Mouse (Mus musculus) C2C12 (cell line): ENCODE data around the gene Arl4c. TPM values are rescaled to one million over a fixed set of nuclear protein-coding genes. Genes with fewer than 3 reads are reported as not detected.

Source experiments
- H3K27me3 ChIP-seq: one replicate; pipeline ENCODE4 v1.6.1; 2011; ENCODE audit not compliant: control insufficient read depth, insufficient read depth, insufficient read length
- H3K36me3 ChIP-seq: one replicate; pipeline ENCODE4 v1.6.1; 2011; ENCODE audit not compliant: control insufficient read depth, insufficient read depth
- H3K4me3 ChIP-seq: one replicate; pipeline ENCODE4 v1.5.1; 2011; ENCODE audit warnings: mild to moderate bottlenecking, control low read depth; ENCODE audit not compliant: poor library complexity, insufficient read depth, severe bottlenecking
- H3K79me2 ChIP-seq: one replicate; pipeline ENCODE4 v1.6.1; 2011; ENCODE audit not compliant: control insufficient read depth, insufficient read depth
- H3K79me3 ChIP-seq: one replicate; pipeline ENCODE4 v1.6.1; 2011; ENCODE audit warnings: low read depth, control low read depth
- H3ac ChIP-seq: one replicate; pipeline ENCODE3; 2011; ENCODE audit warnings: low read depth; ENCODE audit not compliant: control insufficient read depth, insufficient read length
- CEBPB ChIP-seq: IDR thresholded peaks from one replicate; pipeline ENCODE4 v1.6.1; 2011; ENCODE audit warnings: low read depth, mild to moderate bottlenecking, control low read depth, moderate library complexity
- CTCF ChIP-seq: IDR thresholded peaks from one replicate; pipeline ENCODE4 v1.5.1; 2011; ENCODE audit not compliant: control insufficient read depth, insufficient read depth, insufficient read length
- FOSL1 ChIP-seq: IDR thresholded peaks from one replicate; pipeline ENCODE4 v1.8.0; 2011; ENCODE audit warnings: mild to moderate bottlenecking, low read length; ENCODE audit not compliant: poor library complexity, insufficient read depth, severe bottlenecking
- MAX ChIP-seq: IDR thresholded peaks from one replicate; pipeline ENCODE4 v1.6.1; 2011; ENCODE audit warnings: mild to moderate bottlenecking, control low read depth
- MYOD1 ChIP-seq: IDR thresholded peaks from one replicate; pipeline ENCODE4 v1.6.1; 2011; ENCODE audit warnings: low read depth; ENCODE audit not compliant: control insufficient read depth, insufficient read length
- MYOG ChIP-seq: IDR thresholded peaks from one replicate; pipeline ENCODE4 v1.6.1; 2011; ENCODE audit not compliant: control insufficient read depth, insufficient read length; ENCODE audit errors: extremely low read depth
- USF1 ChIP-seq: IDR thresholded peaks from one replicate; pipeline ENCODE4 v1.6.1; 2011; ENCODE audit warnings: low read depth, mild to moderate bottlenecking, control low read depth, moderate library complexity
- polyA plus RNA-seq: library from polyadenylated mRNA; unstranded; fragments of >200 nt; fragmentation: generic; extraction: Trizol; gene quantifications from one replicate; pipeline ENCODE4 v1.2.1, GENCODE M21; 2012; ENCODE audit warnings: missing spikeins

Gene Arl4c
- polyA plus RNA-seq, 1 experiment: 81.3 TPM

DNA sequence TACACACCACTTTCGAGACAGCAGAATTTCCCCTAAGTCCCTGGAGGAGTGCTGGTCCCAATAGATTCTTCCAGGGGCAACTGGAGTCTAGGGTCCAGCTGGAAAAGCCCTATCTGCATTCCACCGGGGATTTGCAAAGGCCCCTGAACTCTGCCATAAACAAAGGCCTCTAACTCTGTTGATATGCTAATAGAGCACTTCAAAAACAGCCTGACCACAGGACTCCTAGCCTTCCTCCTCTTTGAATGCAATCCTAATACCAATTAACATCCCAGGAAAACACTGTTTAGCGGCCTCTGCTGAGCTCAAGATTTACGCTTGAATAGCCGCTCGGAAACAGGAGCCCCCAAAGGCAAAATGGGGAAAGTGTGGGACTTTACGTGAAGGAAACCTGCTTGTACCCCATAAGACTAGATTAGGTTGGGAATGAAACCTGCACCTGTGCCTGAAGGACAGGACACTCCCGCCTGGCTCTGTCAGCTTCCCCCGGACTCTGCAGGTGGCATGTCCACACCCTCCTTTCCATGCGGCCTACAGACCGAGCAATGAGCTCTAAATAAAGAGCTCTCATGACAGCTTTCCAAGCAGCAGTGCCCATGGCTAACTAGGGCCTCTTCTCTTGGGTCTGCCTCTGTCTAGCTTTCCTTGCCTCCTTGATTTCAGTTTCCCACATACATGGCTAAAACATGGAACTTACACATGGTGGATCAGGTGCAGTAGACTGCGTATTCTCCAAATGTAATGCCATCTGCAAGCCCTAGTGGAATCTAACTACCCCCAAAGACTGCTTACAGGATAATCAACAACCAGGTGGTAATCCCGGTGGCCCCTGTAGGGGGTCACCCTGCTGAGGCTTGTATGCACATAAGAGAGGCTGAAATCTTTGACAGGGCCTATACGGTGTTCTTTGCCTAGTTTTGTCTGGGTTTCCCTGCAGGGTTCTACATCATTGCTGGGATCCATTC is 32.9 kb downstream of the Arl4c start:
- H3K79me3 ChIP-seq: no peaks in the 10 kb centered on the region
- no peaks in the 10 kb centered on the region for H3K36me3 ChIP-seq
- TF ChIP-seq MAX (no peak), CEBPB (no peak), MYOG (no peak), FOSL1 (no peak), MYOD1 (no peak), CTCF (no peak), USF1 (no peak)
- no peak overlapping the region for H3ac ChIP-seq
- H3K79me2 ChIP-seq: no peaks in the 10 kb centered on the region
- H3K4me3 ChIP-seq: no peak overlapping the region
- no peaks in the 10 kb centered on the region for H3K27me3 ChIP-seq

DNA sequence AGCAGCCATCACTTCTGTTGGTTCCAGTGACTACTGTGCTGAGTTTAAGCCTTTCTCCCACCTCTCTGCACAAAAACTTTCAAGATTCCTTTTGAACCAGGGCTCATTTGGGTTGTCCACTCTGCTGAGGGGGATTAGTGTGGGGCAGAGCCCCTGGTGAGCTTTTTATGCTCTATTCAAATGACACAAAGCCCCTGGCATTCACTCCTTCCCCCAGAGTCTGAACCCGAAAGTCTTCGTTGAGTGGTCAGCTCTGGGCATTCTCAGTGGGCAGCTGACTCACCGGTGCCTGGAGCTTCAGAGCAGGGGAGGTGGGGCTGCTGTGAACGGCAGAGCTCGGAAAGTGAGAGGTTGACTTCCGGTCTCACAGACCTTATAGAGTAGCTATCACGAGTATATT is 33.7 kb downstream of the Arl4c start:
- Histone ChIP-seq H3ac (no peak overlapping the region), H3K27me3 (no peaks in the 10 kb centered on the region), H3K36me3 (no peaks in the 10 kb centered on the region), H3K79me2 (no peaks in the 10 kb centered on the region), H3K4me3 (no peak overlapping the region), H3K79me3 (no peaks in the 10 kb centered on the region)
- TF ChIP-seq FOSL1 (peak; percentile 31), CTCF (no peak)

DNA sequence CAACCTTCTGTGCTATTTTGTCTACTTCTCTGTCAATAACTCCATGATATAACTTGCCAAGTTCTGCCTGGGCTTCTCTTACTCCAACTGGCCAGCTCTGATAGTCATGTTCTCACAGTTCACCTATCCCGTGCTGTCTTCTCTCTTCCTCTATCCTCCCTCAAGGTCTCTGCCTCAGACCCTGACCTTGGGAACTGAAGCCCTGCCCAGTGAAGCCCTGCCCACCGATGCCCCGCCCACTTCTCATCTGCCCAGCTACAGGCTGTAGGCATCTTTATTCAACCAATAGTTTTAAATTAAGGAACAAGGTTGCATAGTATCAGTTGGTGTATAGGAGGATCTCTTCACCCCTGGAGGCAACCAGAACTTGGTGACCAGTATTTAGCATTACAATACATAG is 37.4 kb downstream of the Arl4c start:
- H3K4me3 ChIP-seq: no peak overlapping the region
- TF ChIP-seq MAX (no peak), CTCF (no peak), USF1 (no peak), CEBPB (no peak), FOSL1 (no peak), MYOG (no peak), MYOD1 (no peak)
- no peaks in the 10 kb centered on the region for H3K27me3 ChIP-seq
- H3K79me3 ChIP-seq: no peaks in the 10 kb centered on the region
- no peaks in the 10 kb centered on the region for H3K79me2 ChIP-seq
- no peaks in the 10 kb centered on the region for H3K36me3 ChIP-seq
- no peak overlapping the region for H3ac ChIP-seq

DNA sequence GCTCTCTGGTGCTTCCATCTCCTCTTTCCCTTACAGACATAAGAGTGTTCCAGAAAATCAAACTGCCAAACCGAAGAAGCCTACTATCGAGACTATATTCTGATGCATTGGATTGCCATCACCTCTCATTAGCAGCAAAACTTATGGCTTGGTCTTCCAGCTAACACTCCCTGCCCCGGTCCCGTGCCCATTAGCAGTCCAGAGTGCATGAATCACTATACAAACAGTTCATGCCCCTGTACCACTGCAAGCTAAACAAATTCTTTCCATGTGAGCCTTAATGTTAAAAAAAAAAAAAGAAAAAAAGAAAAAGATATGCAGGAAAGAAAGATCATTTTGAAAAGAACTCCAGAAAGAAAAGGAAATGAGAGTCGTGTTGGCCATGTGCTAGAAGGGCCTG is 39.3 kb downstream of the Arl4c start:
- TF ChIP-seq USF1: peak; percentile 13
- TF ChIP-seq CTCF: no peak
- peak; percentile 32 for TF ChIP-seq FOSL1
- TF ChIP-seq MYOG: no peak
- TF ChIP-seq MYOD1: no peak
- no peak for TF ChIP-seq MAX
- TF ChIP-seq CEBPB: no peak
- Histone ChIP-seq H3K36me3 (no peaks in the 10 kb centered on the region), H3K27me3 (no peaks in the 10 kb centered on the region), H3K79me3 (no peaks in the 10 kb centered on the region), H3K4me3 (no peak overlapping the region), H3ac (peak overlapping the region; percentile 48), H3K79me2 (no peaks in the 10 kb centered on the region)

DNA sequence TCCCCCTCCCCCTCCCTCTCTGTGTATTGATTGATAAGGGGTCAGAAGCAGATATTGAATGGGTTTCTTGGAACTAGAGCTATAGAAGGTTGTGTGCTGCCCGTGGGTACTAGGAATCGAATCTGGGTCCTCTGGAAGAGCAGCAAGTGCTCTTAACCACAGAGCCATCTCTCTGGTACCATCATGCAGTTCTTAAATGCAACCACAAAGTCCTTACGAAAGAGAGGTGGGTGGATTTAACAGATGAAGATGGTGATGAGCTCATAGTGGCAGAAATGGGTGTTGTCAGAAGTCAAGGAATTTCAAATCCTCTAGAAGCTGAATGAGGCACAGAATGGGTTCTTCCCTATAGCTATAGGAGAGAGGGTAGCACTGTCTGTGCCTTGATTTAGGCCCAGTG is 40.8 kb downstream of the Arl4c start:
- Histone ChIP-seq H3K36me3 (no peaks in the 10 kb centered on the region), H3K79me3 (no peaks in the 10 kb centered on the region), H3K27me3 (no peaks in the 10 kb centered on the region), H3K4me3 (no peak overlapping the region), H3ac (no peak overlapping the region), H3K79me2 (no peaks in the 10 kb centered on the region)
- TF ChIP-seq MYOG (no peak), CTCF (no peak), MYOD1 (no peak), FOSL1 (no peak), USF1 (no peak), CEBPB (peak; percentile 75), MAX (no peak)
